Mouse (Mus musculus) embryonic facial prominence, embryonic 10.5 days (tissue): ENCODE measurements around the gene Zfp513. TPM values are rescaled to one million over a fixed set of nuclear protein-coding genes. Genes with fewer than 3 reads are reported as not detected.

ENCODE experiments used
- DNase-seq: peaks from one replicate; pipeline ENCODE4 v3.0.0-alpha.2; 2017; ENCODE audit warnings: low spot score
- H3K27ac ChIP-seq: fragments of 300-500 bp; sonication (generic); replicated peaks from 2 replicates; pipeline ENCODE4 v1.5.1; 2016; ENCODE audit warnings: mild to moderate bottlenecking
- H3K27me3 ChIP-seq: fragments of 300-500 bp; sonication (generic); replicated peaks from 2 replicates; pipeline ENCODE4 v1.6.1; 2016; ENCODE audit warnings: low read depth, mild to moderate bottlenecking; ENCODE audit not compliant: poor library complexity, severe bottlenecking
- H3K36me3 ChIP-seq: fragments of 300-500 bp; sonication (generic); replicated peaks from 2 replicates; pipeline ENCODE4 v1.6.1; 2016; ENCODE audit warnings: mild to moderate bottlenecking, moderate library complexity
- H3K4me1 ChIP-seq: fragments of 300-500 bp; sonication (generic); 2 replicates; pipeline ENCODE4 v1.6.1; 2016
- H3K4me3 ChIP-seq: fragments of 300-500 bp; sonication (generic); 2 replicates; pipeline ENCODE4 v1.5.1; 2016; ENCODE audit warnings: mild to moderate bottlenecking, moderate library complexity
- H3K9me3 ChIP-seq: fragments of 300-500 bp; sonication (generic); 2 replicates; pipeline ENCODE4 v1.6.1; 2016; ENCODE audit warnings: mild to moderate bottlenecking
- WGBS: fragments of 180-500 bp; shearing (Covaris S2); methylation state at CpG from one replicate; pipeline ENCODE4 v1.1.7; 2016; 5-methylcytosine and 5-hydroxymethylcytosine counted together
- polyA plus RNA-seq: library from polyadenylated mRNA; unstranded; fragments of >200 nt; fragmentation: Nextera tagmentation; extraction: Ambion mirVana; gene quantifications from 2 replicates; pipeline ENCODE4 v1.2.1, GENCODE M21; 2016

Zfp513 gene
- 11.4 and 12.3 TPM in 2 replicates for polyA plus RNA-seq

DNA sequence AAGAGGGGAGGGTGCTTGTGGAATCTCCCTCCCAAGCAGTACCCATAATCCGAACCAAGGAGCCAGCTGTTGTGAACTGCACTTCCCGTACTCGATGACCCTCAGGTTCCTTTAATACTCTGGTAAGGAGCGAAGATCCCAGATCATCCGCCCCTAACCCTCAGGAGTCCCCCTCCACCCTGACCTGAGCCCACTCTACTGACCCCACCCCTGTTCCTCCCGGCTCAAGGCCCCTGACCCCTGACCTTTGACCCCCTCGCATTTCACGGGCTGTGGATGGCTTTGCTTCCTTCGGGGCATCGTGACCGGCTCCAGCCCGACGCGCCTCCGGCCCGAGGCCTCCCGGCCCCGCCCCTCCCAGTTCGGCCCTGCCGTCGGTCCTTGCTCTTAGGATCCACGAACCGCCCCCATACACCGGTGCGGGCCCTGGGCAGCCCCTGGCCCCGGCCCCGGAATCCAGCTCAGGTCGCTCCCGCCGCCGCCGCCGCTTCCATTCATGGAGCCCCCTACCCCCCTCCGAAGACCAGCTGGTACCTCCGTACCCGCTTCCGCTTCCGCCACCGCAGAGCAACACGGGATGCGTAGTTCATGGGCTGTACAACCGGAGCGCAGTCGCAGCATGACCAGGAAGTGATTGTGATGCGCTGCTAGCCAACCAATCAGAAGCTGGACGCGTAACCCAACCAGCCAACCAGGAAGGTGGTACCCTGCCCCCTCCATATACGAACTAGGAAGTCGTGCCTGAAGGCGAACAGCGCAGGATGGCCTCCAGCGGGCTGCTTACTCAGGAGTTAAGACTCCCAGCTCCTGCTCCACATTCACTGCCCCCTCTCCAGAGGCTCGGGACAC is at the start of gene Zfp513:
TSS of gene Zfp513 (minus strand) at position 562 of the 849 bp plus-strand sequence.
- Histone ChIP-seq H3K9me3 (peaks cover 5% of the 10 kb centered on the region), H3K27ac (peak within 1 kb of the TSS; percentile 95), H3K4me3 (peak within 1 kb of the TSS; percentile 89), H3K4me1 (peaks cover 22% of the 10 kb centered on the region), H3K36me3 (peaks cover 84% of the 10 kb centered on the region), H3K27me3 (no peaks in the 10 kb centered on the region)
- peak; percentile 96 for DNase-seq
- WGBS: under 1% methylated on average over 53 of the region's 53 CpGs

DNA sequence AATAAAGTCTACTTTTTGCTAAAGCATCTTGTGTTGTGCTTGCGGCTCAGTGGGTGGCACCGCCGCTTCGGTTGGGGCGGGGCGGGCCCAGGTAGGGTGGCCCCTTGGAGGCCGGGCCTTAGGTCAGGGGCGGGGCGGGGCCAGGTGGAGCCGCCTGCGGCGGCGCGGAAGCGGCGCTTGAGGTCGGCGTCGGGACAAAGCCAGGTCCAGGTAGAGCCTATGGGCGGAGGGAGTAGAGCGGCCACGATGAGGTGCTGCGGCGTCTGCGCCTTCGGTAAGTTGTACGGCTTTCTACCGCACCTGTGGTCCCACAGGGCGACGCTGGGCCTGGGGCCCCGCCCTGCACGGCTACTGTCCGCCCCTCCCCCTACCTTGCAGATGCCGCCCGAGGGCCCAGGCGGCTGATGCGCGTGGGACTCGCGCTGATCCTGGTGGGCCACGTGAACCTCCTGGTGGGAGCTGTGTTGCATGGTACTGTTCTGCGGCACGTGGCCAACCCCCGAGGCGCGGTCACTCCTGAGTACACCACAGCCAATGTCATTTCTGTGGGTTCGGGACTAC is 49.5 kb upstream of the Zfp513 start, which contains the start of gene Krtcap3:
TSS of gene Krtcap3 (plus strand) at position 151 of the 561 bp plus-strand sequence.
- WGBS: 10% methylated on average over 47 of the region's 47 CpGs
- DNase-seq: peak; percentile 66
- Histone ChIP-seq H3K9me3 (no peaks in the 10 kb centered on the region), H3K4me1 (peaks cover 38% of the 10 kb centered on the region), H3K36me3 (peaks cover 100% of the 10 kb centered on the region), H3K4me3 (peak within 1 kb of the TSS; percentile 56), H3K27me3 (no peaks in the 10 kb centered on the region), H3K27ac (peak within 1 kb of the TSS; percentile 83)

DNA sequence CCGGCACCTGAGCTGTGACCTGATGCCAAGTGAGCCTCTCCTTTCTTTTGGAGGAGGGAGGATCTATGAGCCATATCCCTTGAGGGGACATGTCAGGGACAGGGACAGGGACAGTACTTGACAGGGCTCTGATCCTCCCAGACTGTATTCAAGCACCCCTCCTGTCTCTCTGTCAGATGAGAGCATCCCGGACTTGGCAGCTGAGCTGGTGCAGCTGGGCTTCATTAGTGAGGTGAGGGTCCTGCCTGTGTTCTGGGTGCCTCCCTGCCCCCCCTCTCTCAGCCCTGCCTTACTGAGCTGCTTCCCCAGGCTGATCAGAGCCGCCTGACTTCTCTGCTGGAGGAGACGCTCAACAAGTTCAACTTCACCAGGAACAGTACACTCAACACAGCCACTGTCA is 48.6 kb upstream of the Zfp513 start:
- WGBS: 40% methylated on average over 4 of the region's 4 CpGs
- peak; percentile 51 for DNase-seq
- Histone ChIP-seq H3K4me1 (peaks cover 38% of the 10 kb centered on the region), H3K27ac (peak overlapping the region; percentile 83; the same call in 1 of the 2 replicates), H3K4me3 (peak overlapping the region; percentile 56), H3K9me3 (no peaks in the 10 kb centered on the region), H3K27me3 (no peaks in the 10 kb centered on the region), H3K36me3 (peaks cover 100% of the 10 kb centered on the region)

DNA sequence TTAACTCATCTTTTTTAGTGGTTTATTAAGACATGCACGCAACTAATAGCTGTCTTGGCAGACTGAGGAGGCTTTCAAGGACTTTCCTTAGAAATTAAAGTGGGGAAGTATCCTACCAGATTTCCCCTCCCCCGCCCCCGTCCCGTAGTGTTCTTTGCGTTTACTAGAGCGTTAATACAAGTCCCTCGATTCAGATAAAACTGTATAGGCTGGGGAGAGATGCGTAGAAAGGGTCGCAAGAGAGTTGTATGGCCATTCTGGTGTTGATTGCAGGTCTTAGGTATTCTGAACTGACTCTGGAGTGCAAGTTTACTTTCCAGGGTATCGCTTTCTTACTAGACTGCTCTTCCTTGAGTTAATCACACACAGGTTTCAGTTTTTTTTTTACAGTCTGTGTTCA is 40.1 kb upstream of the Zfp513 start:
- H3K4me3 ChIP-seq: peak overlapping the region; percentile 97
- no peaks in the 10 kb centered on the region for H3K9me3 ChIP-seq
- 32% methylated on average over 10 of the region's 10 CpGs for WGBS
- DNase-seq: no peak
- H3K27ac ChIP-seq: no peak overlapping the region
- peaks cover 11% of the 10 kb centered on the region for H3K4me1 ChIP-seq
- peaks cover 37% of the 10 kb centered on the region for H3K36me3 ChIP-seq
- no peaks in the 10 kb centered on the region for H3K27me3 ChIP-seq

DNA sequence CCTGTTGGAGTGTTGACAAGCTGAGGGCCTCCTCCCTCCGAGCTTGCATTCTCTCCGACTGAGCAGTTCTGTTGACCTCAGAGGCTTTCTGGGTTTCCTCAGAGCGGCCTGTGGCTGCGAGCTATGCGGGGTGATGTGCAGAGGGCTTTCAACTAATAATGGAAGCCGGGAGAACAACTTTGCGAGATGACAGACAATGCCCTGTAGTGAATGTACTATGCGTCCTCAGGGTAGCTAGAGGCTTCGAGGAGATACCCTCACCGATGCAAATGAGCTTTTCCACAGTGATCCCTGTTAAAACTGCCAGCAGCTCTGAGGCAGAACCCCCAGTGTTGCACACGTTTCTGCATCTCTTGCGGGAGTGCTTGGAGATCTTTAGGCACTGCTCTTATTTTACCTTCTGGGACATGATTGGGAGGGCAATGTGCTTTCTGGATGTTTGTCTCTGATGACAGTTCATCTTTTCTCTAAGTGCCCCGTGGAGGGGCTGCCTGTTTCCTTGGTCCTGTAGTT is 39.5 kb upstream of the Zfp513 start:
- H3K4me1 ChIP-seq: peaks cover 11% of the 10 kb centered on the region
- peak overlapping the region; percentile 97 for H3K27ac ChIP-seq
- H3K9me3 ChIP-seq: no peaks in the 10 kb centered on the region
- peak overlapping the region; percentile 97 for H3K4me3 ChIP-seq
- WGBS: 1% methylated on average over 13 of the region's 13 CpGs
- no peak for DNase-seq
- H3K27me3 ChIP-seq: no peaks in the 10 kb centered on the region
- peaks cover 31% of the 10 kb centered on the region for H3K36me3 ChIP-seq

DNA sequence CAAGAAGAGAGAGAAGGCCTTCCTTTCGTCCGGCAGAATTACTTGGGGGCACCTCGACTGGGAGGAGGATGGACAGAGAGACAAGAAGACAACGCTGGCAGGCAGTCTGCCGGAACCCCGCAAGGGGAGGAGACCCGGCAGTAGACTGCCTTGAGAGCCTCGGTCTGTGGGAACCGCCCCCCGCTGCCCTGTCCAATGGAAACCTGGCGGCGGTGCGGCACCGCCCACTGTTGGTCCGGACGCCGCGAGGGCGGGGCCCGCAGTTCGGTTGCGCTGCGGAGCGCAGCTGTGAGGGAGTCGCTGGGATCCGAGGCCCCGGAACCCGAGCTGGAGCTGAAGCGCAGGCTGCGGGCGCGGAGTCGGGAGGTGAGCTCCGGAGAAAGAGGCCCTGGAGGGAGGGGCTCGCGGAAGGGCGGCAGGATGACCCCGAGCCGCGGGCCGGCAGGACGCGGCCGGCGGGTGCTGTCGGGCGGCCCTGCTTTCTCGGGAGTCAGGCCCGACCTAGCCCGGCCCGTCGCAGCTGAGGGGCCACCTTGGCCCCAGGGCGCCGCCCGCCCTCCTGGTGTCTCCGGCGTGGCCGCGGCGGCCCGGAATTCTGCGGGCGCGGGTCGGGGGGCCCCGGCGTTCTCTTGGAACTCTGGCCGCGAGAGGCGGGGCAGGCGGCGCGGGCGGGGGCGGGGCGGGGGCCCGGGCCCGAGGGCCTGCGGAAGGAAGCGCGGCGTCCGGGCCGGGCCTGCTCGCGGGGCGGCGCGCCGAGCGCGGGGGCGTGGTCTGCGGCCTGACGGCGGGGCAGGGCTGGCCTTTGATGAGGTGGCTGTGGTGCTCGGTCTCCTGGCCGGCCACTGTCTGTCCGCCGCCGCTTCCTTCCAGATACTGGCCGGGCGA is 38.8 kb upstream of the Zfp513 start, which contains the start of the genes Nrbp1 and Gm9970:
TSS of gene Nrbp1 (plus strand) at position 228 of the 885 bp plus-strand sequence.
TSS of gene Gm9970 (minus strand) at position 596 of the 885 bp plus-strand sequence.
- WGBS: under 1% methylated on average over 103 of the region's 103 CpGs
- peak within 1 kb of the TSS; percentile 97 for H3K4me3 ChIP-seq
- no peaks in the 10 kb centered on the region for H3K27me3 ChIP-seq
- DNase-seq: peak; percentile 96
- peaks cover 24% of the 10 kb centered on the region for H3K36me3 ChIP-seq
- 0 out of 2 replicates have a peak, but pooled peaks cover 3% of the 10 kb centered on the region for H3K9me3 ChIP-seq
- peak within 1 kb of the TSS; percentile 97 for H3K27ac ChIP-seq
- H3K4me1 ChIP-seq: peaks cover 11% of the 10 kb centered on the region

DNA sequence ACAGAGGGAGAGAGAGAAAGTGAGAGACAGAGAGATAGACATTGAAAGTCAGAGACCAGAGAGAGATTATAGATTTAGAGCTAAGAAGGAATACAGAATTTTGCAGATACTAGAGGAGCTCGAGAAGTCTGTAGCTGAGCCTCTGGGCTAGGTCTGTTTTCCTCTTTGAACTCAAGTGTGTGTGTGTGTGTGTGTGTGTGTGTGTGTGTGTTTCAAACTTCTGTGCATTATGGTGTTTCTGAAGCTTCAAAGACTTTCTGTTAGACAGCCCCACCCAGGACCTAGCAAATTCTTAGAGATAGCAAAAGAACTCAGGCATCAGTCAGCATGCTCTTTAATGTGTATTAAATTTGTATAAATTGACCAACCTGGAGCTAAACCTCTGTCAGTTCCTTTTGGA is 24.5 kb upstream of the Zfp513 start:
- Histone ChIP-seq H3K36me3 (no peaks in the 10 kb centered on the region), H3K27ac (no peak overlapping the region), H3K9me3 (no peaks in the 10 kb centered on the region), H3K4me3 (no peak overlapping the region), H3K27me3 (no peaks in the 10 kb centered on the region), H3K4me1 (peaks cover under 1% of the 10 kb centered on the region; the same call in 1 of the 2 replicates)
- 72% methylated on average over 1 of the region's 1 CpGs for WGBS
- DNase-seq: no peak

DNA sequence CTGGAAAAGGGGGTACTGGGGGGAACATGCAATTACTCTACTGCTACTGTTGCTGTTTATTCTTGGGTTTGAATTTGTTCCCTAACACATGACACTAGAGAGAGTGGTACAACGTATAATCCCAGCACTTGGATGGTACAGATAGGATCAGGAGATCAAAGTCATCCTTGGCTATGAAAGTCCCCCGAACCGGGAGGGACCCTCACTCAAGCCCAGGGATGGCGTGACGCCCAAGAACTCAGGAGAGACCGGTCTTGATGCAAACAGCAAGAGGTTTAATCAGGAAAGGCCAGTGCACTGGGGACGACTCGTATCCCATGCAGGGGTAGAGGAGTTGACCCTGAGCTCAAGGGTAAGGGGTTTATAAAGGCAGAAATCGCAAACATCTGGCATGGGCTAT is 20.6 kb upstream of the Zfp513 start:
- WGBS: 92% methylated on average over 9 of the region's 9 CpGs
- Histone ChIP-seq H3K27me3 (no peaks in the 10 kb centered on the region), H3K27ac (no peak overlapping the region), H3K4me1 (peaks cover 16% of the 10 kb centered on the region), H3K36me3 (no peaks in the 10 kb centered on the region), H3K4me3 (no peak overlapping the region), H3K9me3 (no peaks in the 10 kb centered on the region)
- DNase-seq: no peak

DNA sequence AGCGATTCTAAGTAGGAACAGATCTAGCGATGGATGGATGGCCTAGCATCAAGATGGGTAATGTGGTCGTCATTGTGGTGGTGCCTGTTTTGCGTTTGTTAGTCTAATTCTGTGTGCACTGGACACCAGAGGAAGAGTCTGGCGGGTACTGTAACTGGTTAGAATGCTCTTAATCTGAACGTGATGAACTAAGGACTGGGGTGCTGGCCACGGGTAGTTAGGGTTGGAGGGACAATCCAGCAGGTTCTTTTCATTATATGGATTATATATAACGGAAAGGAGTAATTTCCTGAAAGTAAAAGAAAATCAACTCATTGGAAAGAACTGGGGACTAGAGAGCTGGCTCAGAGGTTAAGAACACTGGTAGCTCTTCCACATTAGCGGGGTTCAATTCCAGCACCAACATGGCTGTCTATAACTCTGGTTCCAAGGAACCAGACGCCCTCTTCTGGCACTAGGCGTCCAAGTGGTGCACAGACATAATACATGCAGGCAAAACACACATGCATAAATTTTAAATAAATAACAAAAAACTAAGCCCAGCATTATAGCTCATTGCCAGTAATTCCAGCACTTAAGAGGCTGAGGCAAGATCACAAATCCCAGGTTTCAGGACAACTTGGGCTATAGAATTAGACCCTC is 19.3 kb upstream of the Zfp513 start:
- Histone ChIP-seq H3K4me3 (peak overlapping the region; percentile 99), H3K4me1 (peaks cover 16% of the 10 kb centered on the region), H3K9me3 (no peaks in the 10 kb centered on the region), H3K27ac (peak overlapping the region; percentile 97), H3K27me3 (no peaks in the 10 kb centered on the region), H3K36me3 (peaks cover 7% of the 10 kb centered on the region; the same call in 1 of the 2 replicates)
- peak; percentile 59 for DNase-seq
- 14% methylated on average over 11 of the region's 11 CpGs for WGBS

DNA sequence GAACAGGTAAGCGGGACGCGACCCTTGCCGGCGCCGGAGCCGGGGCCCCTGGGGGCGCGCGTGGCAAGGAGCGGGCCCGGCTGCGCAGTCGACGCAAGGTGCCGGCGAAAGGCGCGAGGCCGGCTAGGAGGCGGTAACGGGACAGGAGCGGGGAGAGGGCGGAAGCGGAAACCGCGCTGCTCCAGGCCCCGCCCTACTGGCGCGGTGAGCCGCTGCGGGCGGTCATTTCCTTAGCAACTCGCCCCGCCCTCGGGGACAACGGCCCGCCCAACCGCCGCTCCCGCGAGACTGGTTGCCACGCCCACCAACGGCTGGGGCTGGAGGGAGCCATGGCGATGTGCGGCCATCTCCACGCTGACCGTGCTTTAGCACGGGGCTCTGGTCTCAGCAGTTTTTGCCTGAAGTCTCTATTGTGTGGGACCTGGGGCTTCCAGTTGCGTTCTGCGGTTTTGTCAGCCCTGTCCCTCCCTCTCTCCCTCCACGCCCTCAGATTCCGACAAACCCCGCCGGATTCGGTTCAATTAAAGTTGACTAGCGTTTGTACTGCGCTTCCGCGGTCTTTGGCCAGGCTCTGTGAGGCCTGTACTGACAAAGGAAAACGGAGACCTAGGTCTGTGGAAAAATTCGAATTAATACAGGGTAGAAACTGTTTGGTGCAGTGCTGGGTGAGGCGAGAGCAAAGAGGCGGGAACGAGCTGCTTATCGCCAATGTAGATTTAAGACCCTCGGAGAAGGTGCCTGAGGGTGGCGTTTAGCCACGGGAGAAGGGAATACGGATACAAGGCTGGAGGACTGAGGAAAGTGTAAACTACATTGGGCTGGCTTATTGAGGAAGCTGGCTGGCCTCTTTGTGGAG is 18.6 kb upstream of the Zfp513 start, which contains the start of gene Ppm1g:
TSS of gene Ppm1g (minus strand) at position 240 of the 856 bp plus-strand sequence.
- Histone ChIP-seq H3K27ac (peak within 1 kb of the TSS; percentile 97), H3K4me3 (peak within 1 kb of the TSS; percentile 99), H3K27me3 (no peaks in the 10 kb centered on the region), H3K9me3 (no peaks in the 10 kb centered on the region), H3K36me3 (peaks cover 7% of the 10 kb centered on the region; the same call in 1 of the 2 replicates), H3K4me1 (peaks cover 16% of the 10 kb centered on the region)
- peak; percentile 98 for DNase-seq
- WGBS: under 1% methylated on average over 70 of the region's 70 CpGs
